Mouse (Mus musculus) CH12.LX (cell line): ENCODE data around the gene Traf2. TPM values are rescaled to one million over a fixed set of nuclear protein-coding genes. Genes with fewer than 3 reads are reported as not detected.
A peak's percentile ranks its signal among the peaks of the same experiment; 100 is the strongest.

Source experiments
- DNase-seq: peaks from one replicate; pipeline ENCODE4 v3.0.0-alpha.2; 2013; ENCODE audit errors: extremely low read depth
- H3K27ac ChIP-seq: 2 replicates; pipeline ENCODE4 v1.5.1; 2012; ENCODE audit warnings: low read depth, mild to moderate bottlenecking, control low read depth, moderate library complexity; ENCODE audit not compliant: insufficient read depth
- H3K27me3 ChIP-seq: replicated peaks from 2 replicates; pipeline ENCODE3; 2012; ENCODE audit warnings: inconsistent platforms
- H3K36me3 ChIP-seq, 2 experiments: replicated peaks in 1 of 2; 2 replicates each; pipeline versions ENCODE3 to v1.6.1; 2012; ENCODE audit warnings: inconsistent platforms in 1 of 2, low read length in 1 of 2, mild to moderate bottlenecking in 1 of 2, mixed read lengths in 1 of 2, moderate library complexity in 1 of 2; ENCODE audit not compliant: control insufficient read depth in 1 of 2, insufficient read depth in 1 of 2
- H3K4me1 ChIP-seq, 2 experiments: 2 replicates each; pipeline ENCODE4 v1.6.1; 2012; ENCODE audit warnings: inconsistent platforms in 1 of 2, moderate library complexity in 1 of 2; ENCODE audit not compliant: insufficient read depth in 2 of 2, control insufficient read depth in 1 of 2
- H3K4me2 ChIP-seq: 2 replicates; pipeline ENCODE4 v1.6.1; 2012; ENCODE audit warnings: low read depth, mild to moderate bottlenecking, control low read depth; ENCODE audit not compliant: poor library complexity, insufficient read depth, severe bottlenecking
- H3K4me3 ChIP-seq, 3 experiments: fragments of 150-350 bp in 1 of 3; sonication (generic) in 1 of 3; replicated peaks in 1 of 3; 2 replicates each; pipeline versions ENCODE3 to v1.5.1; 2011 to 2012; ENCODE audit warnings: low read depth in 2 of 3, low read length in 2 of 3, mild to moderate bottlenecking in 2 of 3, moderate library complexity in 2 of 3, control low read depth in 1 of 3, improper control_type of control experiment in 1 of 3, inconsistent platforms in 1 of 3, mixed read lengths in 1 of 3; ENCODE audit not compliant: poor library complexity in 1 of 3
- H3K79me2 ChIP-seq: replicated peaks from 2 replicates; pipeline ENCODE4 v1.6.1; 2012; ENCODE audit warnings: mild to moderate bottlenecking, moderate library complexity; ENCODE audit not compliant: control insufficient read depth, poor library complexity, insufficient read depth, severe bottlenecking; ENCODE audit errors: extremely low read depth
- H3K9ac ChIP-seq: 2 replicates; pipeline ENCODE4 v1.6.1; 2012; ENCODE audit warnings: low read depth, mild to moderate bottlenecking, control low read depth, moderate library complexity; ENCODE audit not compliant: insufficient read depth
- H3K9me3 ChIP-seq: replicated peaks from 2 replicates; pipeline ENCODE3; 2012; ENCODE audit warnings: low read length, inconsistent platforms, mixed read lengths
- CHD1 ChIP-seq: IDR thresholded peaks from 2 replicates; pipeline ENCODE4 v1.6.1; 2012; ENCODE audit warnings: low read depth, low read length, improper control_type of control experiment, inconsistent platforms
- CTCF ChIP-seq, 2 experiments: IDR thresholded peaks in 1 of 2; conservative IDR thresholded peaks in 1 of 2; 2 replicates each; pipeline ENCODE4 v1.5.1; 2011 to 2012; ENCODE audit warnings: low read depth in 2 of 2, low read length in 2 of 2, improper control_type of control experiment in 1 of 2, inconsistent platforms in 1 of 2, mild to moderate bottlenecking in 1 of 2, moderate library complexity in 1 of 2
- E2F4 ChIP-seq: IDR thresholded peaks from 2 replicates; pipeline ENCODE4 v1.6.1; 2011; ENCODE audit warnings: low read depth, low read length, improper control_type of control experiment; ENCODE audit not compliant: insufficient replicate concordance
- EP300 ChIP-seq: IDR thresholded peaks from 2 replicates; pipeline ENCODE4 v1.6.1; 2011; ENCODE audit warnings: low read length, improper control_type of control experiment
- HCFC1 ChIP-seq: IDR thresholded peaks from 2 replicates; pipeline ENCODE4 v1.6.1; 2012; ENCODE audit warnings: low read depth, mild to moderate bottlenecking, inconsistent platforms, low read length, improper control_type of control experiment
- IRF4 ChIP-seq: IDR thresholded peaks from 2 replicates; pipeline ENCODE4 v1.6.1; 2014; ENCODE audit warnings: low read depth, mild to moderate bottlenecking, inconsistent platforms, low read length, improper control_type of control experiment
- MXI1 ChIP-seq: IDR thresholded peaks from 2 replicates; pipeline ENCODE4 v1.6.1; 2011; ENCODE audit warnings: mild to moderate bottlenecking, low read depth, low read length, improper control_type of control experiment
- MYC ChIP-seq: IDR thresholded peaks from 2 replicates; pipeline ENCODE4 v1.6.1; 2011; ENCODE audit warnings: low read depth, mild to moderate bottlenecking, improper control_type of control experiment, low read length
- NELFE ChIP-seq: IDR thresholded peaks from 2 replicates; pipeline ENCODE4 v1.6.1; 2011; ENCODE audit warnings: low read depth, low read length, improper control_type of control experiment
- NRF1 ChIP-seq: IDR thresholded peaks from 2 replicates; pipeline ENCODE4 v1.6.1; 2014; ENCODE audit warnings: low read depth, mild to moderate bottlenecking, inconsistent platforms, low read length, improper control_type of control experiment, moderate library complexity
- PAX5 ChIP-seq: IDR thresholded peaks from 2 replicates; pipeline ENCODE4 v1.6.1; 2012; ENCODE audit warnings: low read length, inconsistent platforms, mixed read lengths
- POLR2AphosphoS2 ChIP-seq: IDR thresholded peaks from 2 replicates; pipeline ENCODE4 v1.6.1; 2011; ENCODE audit warnings: low read depth, low read length, improper control_type of control experiment
- RAD21 ChIP-seq: IDR thresholded peaks from 2 replicates; pipeline ENCODE4 v1.6.1; 2011; ENCODE audit warnings: low read depth, mild to moderate bottlenecking, low read length, improper control_type of control experiment, moderate library complexity
- RCOR1 ChIP-seq: conservative IDR thresholded peaks from 2 replicates; pipeline ENCODE4 v1.6.1; 2012; ENCODE audit warnings: low read depth, mild to moderate bottlenecking, inconsistent platforms, low read length, improper control_type of control experiment
- SIN3A ChIP-seq: IDR thresholded peaks from 2 replicates; pipeline ENCODE4 v1.6.1; 2012; ENCODE audit warnings: low read length, improper control_type of control experiment, inconsistent platforms
- TBP ChIP-seq: conservative IDR thresholded peaks from 2 replicates; pipeline ENCODE4 v1.6.1; 2011; ENCODE audit warnings: low read depth, low read length, improper control_type of control experiment
- TCF12 ChIP-seq: IDR thresholded peaks from 2 replicates; pipeline ENCODE4 v1.6.1; 2014; ENCODE audit warnings: low read depth, mild to moderate bottlenecking, inconsistent platforms, low read length, improper control_type of control experiment
- USF1 ChIP-seq: IDR thresholded peaks from 2 replicates; pipeline ENCODE4 v1.6.1; 2014; ENCODE audit warnings: low read depth, mild to moderate bottlenecking, inconsistent platforms, low read length, improper control_type of control experiment
- ZNF384 ChIP-seq: IDR thresholded peaks from 2 replicates; pipeline ENCODE4 v1.6.1; 2012; ENCODE audit warnings: low read depth, low read length, improper control_type of control experiment, inconsistent platforms
- dilution Hi-C: fragments of 300-500 bp; cut with MboI; formaldehyde crosslinking; loops from 2 replicates; pipeline ENCODE4 v1.14.3; 2020; ENCODE audit warnings: low sequenced_read_pairs; ENCODE audit not compliant: extremely low pct_unique_long_range_greater_than_20kb, extremely low pct_ligation_motif_present
- in situ Hi-C: fragments of 300-500 bp; cut with MboI; formaldehyde crosslinking; loops from 3 replicates; pipeline ENCODE4 v1.14.3; 2019; ENCODE audit warnings: low sequenced_read_pairs, low pct_ligation_motif_present, low pct_unique_long_range_greater_than_20kb, mixed read lengths
- polyA plus RNA-seq: library from polyadenylated mRNA; unstranded; fragments of >175 nt; gene quantifications from 2 replicates; pipeline ENCODE4 v1.2.1, GENCODE M21; 2012; ENCODE audit warnings: low read depth; ENCODE audit not compliant: insufficient read length
- total RNA-seq, 2 experiments: library from RNA; depleted of rRNA; stranded (reverse); fragments of 300-350 nt in 1 of 2; fragments of >200 nt in 1 of 2; gene quantifications; 2 replicates each; pipeline ENCODE4 v1.2.3; 2012 to 2014

The Traf2 gene
- total and polyA plus RNA-seq, 3 experiments = 17.9 to 26.4 (median 25.1) TPM

GRCm38 (mm10) chr2:25591863-25592262, 45.1 kb upstream of the Traf2 start:
- Histone ChIP-seq H3K4me3 (no peak overlapping the region), H3K36me3 (peaks cover 81 to 93% of the 10 kb centered on the region in 2 experiments), H3K4me1 (peaks cover 0 to 2% of the 10 kb centered on the region in 2 experiments; a peak in 1 of 4 replicates), H3K9me3 (no peaks in the 10 kb centered on the region), H3K27ac (no peak overlapping the region), H3K27me3 (no peaks in the 10 kb centered on the region), H3K9ac (no peak overlapping the region), H3K79me2 (no peaks in the 10 kb centered on the region), H3K4me2 (no peak overlapping the region)
- TF ChIP-seq SIN3A = no peak
- TF ChIP-seq RAD21 = peak; percentile 43
- TF ChIP-seq MXI1 = no peak
- TF ChIP-seq POLR2AphosphoS2 = no peak
- no peak for TF ChIP-seq RCOR1
- TF ChIP-seq NELFE = no peak
- TF ChIP-seq EP300 = no peak
- TF ChIP-seq TBP = no peak
- TF ChIP-seq HCFC1 = no peak
- TF ChIP-seq MYC = no peak
- no peak for TF ChIP-seq E2F4
- peak; percentile 28 to 61; a peak in 2 of 4 replicates for TF ChIP-seq CTCF (conservative IDR thresholded peaks at IDR 0.05 in 1 of 2, IDR thresholded peaks at IDR 0.05 in 1 of 2; ENCODE audit: low read depth in 2 of 2, low read length in 2 of 2)
- in situ Hi-C loops (no loop called here), dilution Hi-C loops (no loop called here)
- peak; percentile 43 for DNase-seq

- Histone ChIP-seq H3K27ac (no peak overlapping the region), H3K9ac (no peak overlapping the region), H3K4me1 (no peaks in the 10 kb centered on the region), H3K27me3 (no peaks in the 10 kb centered on the region), H3K4me2 (no peak overlapping the region), H3K36me3 (peaks cover 78 to 98% of the 10 kb centered on the region in 2 experiments), H3K9me3 (no peaks in the 10 kb centered on the region), H3K4me3 (no peak overlapping the region), H3K79me2 (no peaks in the 10 kb centered on the region)
- in situ Hi-C loops (no loop called here), dilution Hi-C loops (no loop called here)
- TF ChIP-seq PAX5 = no peak
- DNase-seq = no peak
Measured at GRCm38 (mm10) chr2:25588227-25588907, 41.6 kb upstream of the Traf2 start.

GRCm38 (mm10) chr2:25587290-25587689, 40.5 kb upstream of the Traf2 start:
- Histone ChIP-seq H3K9ac (no peak overlapping the region), H3K9me3 (no peaks in the 10 kb centered on the region), H3K4me2 (no peak overlapping the region), H3K36me3 (peaks cover 75 to 98% of the 10 kb centered on the region in 2 experiments), H3K4me3 (no peak overlapping the region), H3K79me2 (no peaks in the 10 kb centered on the region), H3K27me3 (no peaks in the 10 kb centered on the region), H3K4me1 (peaks cover 0 to 4% of the 10 kb centered on the region in 2 experiments; a peak in 1 of 4 replicates), H3K27ac (no peak overlapping the region)
- DNase-seq = no peak
- TF ChIP-seq NRF1 = no peak
- no peak for TF ChIP-seq ZNF384
- no peak for TF ChIP-seq POLR2AphosphoS2
- no peak for TF ChIP-seq CHD1
- no peak for TF ChIP-seq IRF4
- no peak for TF ChIP-seq TCF12
- no peak for TF ChIP-seq USF1
- in situ Hi-C loops (no loop called here), dilution Hi-C loops (no loop called here)
